Mouse (Mus musculus): ENCODE data around the gene Tectb. TPM values are rescaled to one million over a fixed set of nuclear protein-coding genes. Genes with fewer than 3 reads are reported as not detected.

Tectb gene
- polyA plus RNA-seq (2016; fragmentation: Nextera tagmentation; extraction: Ambion mirVana): 0.08 TPM in 1 of 2 replicates, not detected in the other

- Histone ChIP-seq H3K4me3 (no peak within 1 kb of the TSS), H3K4me1 (no peaks in the 10 kb centered on the region), H3K27ac (no peak within 1 kb of the TSS), H3K36me3 (no peaks in the 10 kb centered on the region), H3K9me3 (no peaks in the 10 kb centered on the region), H3K27me3 (ENCODE audit: insufficient read depth, poor library complexity, severe bottlenecking) (peaks cover 8% of the 10 kb centered on the region; the same call in 1 of the 2 replicates)
- no peak for DNase-seq (ENCODE audit: low spot score)
- WGBS: 72% methylated on average over 5 of the region's 5 CpGs
Observed at GRCm38 (mm10) chr19:55180433-55180832, at the start of gene Tectb. Tectb (plus strand) TSS chr19:55180733.

- no peak overlapping the region for H3K27ac ChIP-seq
- no peak for DNase-seq (ENCODE audit: low spot score)
- WGBS: 53% methylated on average over 1 of the region's 1 CpGs
- H3K27me3 ChIP-seq (ENCODE audit: insufficient read depth, poor library complexity, severe bottlenecking): 0 out of 2 replicates have a peak, but pooled peaks cover 4% of the 10 kb centered on the region
- H3K4me3 ChIP-seq: no peak overlapping the region
- peaks cover 9% of the 10 kb centered on the region for H3K4me1 ChIP-seq
- no peaks in the 10 kb centered on the region for H3K9me3 ChIP-seq
- no peaks in the 10 kb centered on the region for H3K36me3 ChIP-seq
Observed at GRCm38 (mm10) chr19:55131747-55132146, 48.8 kb upstream of the Tectb start.

- no peak for DNase-seq (ENCODE audit: low spot score)
- no peaks in the 10 kb centered on the region for H3K9me3 ChIP-seq
- no peaks in the 10 kb centered on the region for H3K36me3 ChIP-seq
- H3K4me3 ChIP-seq: no peak overlapping the region
- no peak overlapping the region for H3K27ac ChIP-seq
- WGBS: 84% methylated on average over 3 of the region's 3 CpGs
- H3K27me3 ChIP-seq (ENCODE audit: insufficient read depth, poor library complexity, severe bottlenecking): 0 out of 2 replicates have a peak, but pooled peaks cover 4% of the 10 kb centered on the region
- H3K4me1 ChIP-seq: peaks cover 8% of the 10 kb centered on the region
Observed at GRCm38 (mm10) chr19:55132476-55132875, 48.1 kb upstream of the Tectb start.

- no peak for DNase-seq (ENCODE audit: low spot score)
- Histone ChIP-seq H3K4me1 (peaks cover 13% of the 10 kb centered on the region), H3K27ac (no peak overlapping the region), H3K9me3 (no peaks in the 10 kb centered on the region), H3K27me3 (ENCODE audit: insufficient read depth, poor library complexity, severe bottlenecking) (0 out of 2 replicates have a peak, but pooled peaks cover 4% of the 10 kb centered on the region), H3K36me3 (no peaks in the 10 kb centered on the region), H3K4me3 (no peak overlapping the region)
- 77% methylated on average over 9 of the region's 9 CpGs for WGBS
Observed at GRCm38 (mm10) chr19:55134521-55134920, 46.0 kb upstream of the Tectb start.

GRCm38 (mm10) chr19:55135918-55136317 lies 44.6 kb upstream of the Tectb start:
- H3K4me1 ChIP-seq: peaks cover 13% of the 10 kb centered on the region
- 0 out of 2 replicates have a peak, but pooled peaks cover 4% of the 10 kb centered on the region for H3K27me3 ChIP-seq (ENCODE audit: insufficient read depth, poor library complexity, severe bottlenecking)
- no peak overlapping the region for H3K4me3 ChIP-seq
- no peak overlapping the region for H3K27ac ChIP-seq
- no peak for DNase-seq (ENCODE audit: low spot score)
- 83% methylated on average over 3 of the region's 3 CpGs for WGBS
- no peaks in the 10 kb centered on the region for H3K36me3 ChIP-seq
- no peaks in the 10 kb centered on the region for H3K9me3 ChIP-seq

GRCm38 (mm10) chr19:55136693-55137427 lies 43.7 kb upstream of the Tectb start:
- H3K27me3 ChIP-seq (ENCODE audit: insufficient read depth, poor library complexity, severe bottlenecking): 0 out of 2 replicates have a peak, but pooled peaks cover 4% of the 10 kb centered on the region
- 41% methylated on average over 4 of the region's 4 CpGs for WGBS
- peaks cover 13% of the 10 kb centered on the region for H3K4me1 ChIP-seq
- no peaks in the 10 kb centered on the region for H3K9me3 ChIP-seq
- no peaks in the 10 kb centered on the region for H3K36me3 ChIP-seq
- H3K4me3 ChIP-seq: no peak overlapping the region
- no peak for DNase-seq (ENCODE audit: low spot score)
- H3K27ac ChIP-seq: no peak overlapping the region

GRCm38 (mm10) chr19:55137884-55138283 lies 42.6 kb upstream of the Tectb start:
- Histone ChIP-seq H3K36me3 (no peaks in the 10 kb centered on the region), H3K9me3 (no peaks in the 10 kb centered on the region), H3K4me1 (peaks cover 13% of the 10 kb centered on the region), H3K4me3 (no peak overlapping the region), H3K27me3 (ENCODE audit: insufficient read depth, poor library complexity, severe bottlenecking) (0 out of 2 replicates have a peak, but pooled peaks cover 4% of the 10 kb centered on the region), H3K27ac (no peak overlapping the region)
- no peak for DNase-seq (ENCODE audit: low spot score)
- WGBS: 46% methylated on average over 7 of the region's 7 CpGs

- peaks cover 14% of the 10 kb centered on the region for H3K4me1 ChIP-seq
- H3K27me3 ChIP-seq (ENCODE audit: insufficient read depth, poor library complexity, severe bottlenecking): 0 out of 2 replicates have a peak, but pooled peaks cover 4% of the 10 kb centered on the region
- H3K27ac ChIP-seq: no peak overlapping the region
- no peak for DNase-seq (ENCODE audit: low spot score)
- no peaks in the 10 kb centered on the region for H3K36me3 ChIP-seq
- H3K9me3 ChIP-seq: no peaks in the 10 kb centered on the region
- 85% methylated on average over 7 of the region's 7 CpGs for WGBS
- no peak overlapping the region for H3K4me3 ChIP-seq
Observed at GRCm38 (mm10) chr19:55138506-55138905, 42.0 kb upstream of the Tectb start.

- Histone ChIP-seq H3K9me3 (no peaks in the 10 kb centered on the region), H3K4me3 (no peak overlapping the region), H3K4me1 (peaks cover 22% of the 10 kb centered on the region), H3K27me3 (ENCODE audit: insufficient read depth, poor library complexity, severe bottlenecking) (0 out of 2 replicates have a peak, but pooled peaks cover 4% of the 10 kb centered on the region), H3K36me3 (no peaks in the 10 kb centered on the region), H3K27ac (no peak overlapping the region)
- DNase-seq (ENCODE audit: low spot score): no peak
- 83% methylated on average over 7 of the region's 7 CpGs for WGBS
Observed at GRCm38 (mm10) chr19:55139301-55139700, 41.2 kb upstream of the Tectb start.

- no peaks in the 10 kb centered on the region for H3K36me3 ChIP-seq
- no peaks in the 10 kb centered on the region for H3K27me3 ChIP-seq (ENCODE audit: insufficient read depth, poor library complexity, severe bottlenecking)
- H3K4me1 ChIP-seq: peaks cover 20% of the 10 kb centered on the region
- 51% methylated on average over 11 of the region's 11 CpGs for WGBS
- H3K9me3 ChIP-seq: no peaks in the 10 kb centered on the region
- DNase-seq (ENCODE audit: low spot score): no peak
- H3K27ac ChIP-seq: peak overlapping the region; percentile 64
- no peak overlapping the region for H3K4me3 ChIP-seq
Observed at GRCm38 (mm10) chr19:55143391-55144300, 36.9 kb upstream of the Tectb start.

- H3K27ac ChIP-seq: peak overlapping the region; percentile 64
- 61% methylated on average over 5 of the region's 5 CpGs for WGBS
Observed at GRCm38 (mm10) chr19:55144691-55145090, 35.8 kb upstream of the Tectb start.

GRCm38 (mm10) chr19:55145136-55145535 lies 35.4 kb upstream of the Tectb start:
- DNase-seq (ENCODE audit: low spot score): no peak
- Histone ChIP-seq H3K4me1 (peaks cover 20% of the 10 kb centered on the region), H3K36me3 (no peaks in the 10 kb centered on the region), H3K9me3 (no peaks in the 10 kb centered on the region), H3K27ac (peak overlapping the region; percentile 64), H3K4me3 (no peak overlapping the region), H3K27me3 (ENCODE audit: insufficient read depth, poor library complexity, severe bottlenecking) (no peaks in the 10 kb centered on the region)
- 65% methylated on average over 2 of the region's 2 CpGs for WGBS

More at GRCm38 (mm10) chr19:55144691-55145090, 35.8 kb upstream of the Tectb start:
- H3K36me3 ChIP-seq: no peaks in the 10 kb centered on the region
- H3K27me3 ChIP-seq (ENCODE audit: insufficient read depth, poor library complexity, severe bottlenecking): no peaks in the 10 kb centered on the region
- no peak for DNase-seq (ENCODE audit: low spot score)
- no peaks in the 10 kb centered on the region for H3K9me3 ChIP-seq
- peaks cover 20% of the 10 kb centered on the region for H3K4me1 ChIP-seq
- H3K4me3 ChIP-seq: no peak overlapping the region

GRCm38 (mm10) chr19:55147568-55147967 lies 33.0 kb upstream of the Tectb start:
- no peak overlapping the region for H3K4me3 ChIP-seq
- WGBS: 53% methylated on average over 9 of the region's 9 CpGs
- H3K36me3 ChIP-seq: no peaks in the 10 kb centered on the region
- peaks cover 20% of the 10 kb centered on the region for H3K4me1 ChIP-seq
- H3K27me3 ChIP-seq (ENCODE audit: insufficient read depth, poor library complexity, severe bottlenecking): no peaks in the 10 kb centered on the region
- no peaks in the 10 kb centered on the region for H3K9me3 ChIP-seq
- H3K27ac ChIP-seq: no peak overlapping the region
- no peak for DNase-seq (ENCODE audit: low spot score)

Data from heart, embryonic 10.5 days (tissue).